Mouse (Mus musculus) MEL (cell line): Measurements from ENCODE around the gene Rad54l2. TPM values are rescaled to one million over a fixed set of nuclear protein-coding genes. Genes with fewer than 3 reads are reported as not detected.

Experiments
- DNase-seq: peaks from one replicate; pipeline ENCODE4 v3.0.0; 2011; ENCODE audit warnings: low read depth, low spot score
- H3K27ac ChIP-seq: 2 replicates; pipeline ENCODE4 v1.5.1; 2012; ENCODE audit warnings: low read depth, mild to moderate bottlenecking, control low read depth, low read length, moderate library complexity; ENCODE audit not compliant: control insufficient read depth
- H3K27me3 ChIP-seq, 2 experiments: fragments of 150-350 bp in 1 of 2; sonication (generic) in 1 of 2; 2 replicates each; pipeline ENCODE4 v1.6.1; 2012; ENCODE audit warnings: low read length in 2 of 2, mild to moderate bottlenecking in 2 of 2, improper control_type of control experiment in 1 of 2, moderate library complexity in 1 of 2; ENCODE audit not compliant: insufficient read depth in 2 of 2, control insufficient read depth in 1 of 2
- H3K36me3 ChIP-seq, 2 experiments: 2 replicates each; pipeline ENCODE4 v1.6.1; 2012 to 2014; ENCODE audit warnings: low read length in 2 of 2, improper control_type of control experiment in 1 of 2, inconsistent platforms in 1 of 2, mild to moderate bottlenecking in 1 of 2; ENCODE audit not compliant: insufficient read depth in 2 of 2, control insufficient read depth in 1 of 2
- H3K4me1 ChIP-seq, 2 experiments: fragments of 150-350 bp in 1 of 2; sonication (generic) in 1 of 2; 2 replicates each; pipeline ENCODE4 v1.6.1; 2012; ENCODE audit warnings: low read length in 2 of 2, improper control_type of control experiment in 1 of 2, mild to moderate bottlenecking in 1 of 2; ENCODE audit not compliant: insufficient read depth in 2 of 2, control insufficient read depth in 1 of 2
- H3K4me3 ChIP-seq, 2 experiments: fragments of 150-350 bp in 1 of 2; sonication (generic) in 1 of 2; 2 replicates each; pipeline ENCODE4 v1.5.1; 2012; ENCODE audit warnings: low read depth in 2 of 2, low read length in 2 of 2, mild to moderate bottlenecking in 2 of 2, moderate library complexity in 2 of 2, control low read depth in 1 of 2, improper control_type of control experiment in 1 of 2; ENCODE audit not compliant: control insufficient read depth in 1 of 2, insufficient read depth in 1 of 2
- H3K79me2 ChIP-seq: 2 replicates; pipeline ENCODE4 v1.6.1; 2012; ENCODE audit warnings: mild to moderate bottlenecking, low read length, moderate library complexity; ENCODE audit not compliant: control insufficient read depth, poor library complexity, insufficient read depth
- H3K9ac ChIP-seq: 2 replicates; pipeline ENCODE4 v1.6.1; 2012; ENCODE audit warnings: low read depth, mild to moderate bottlenecking, control low read depth, low read length, moderate library complexity; ENCODE audit not compliant: control insufficient read depth, poor library complexity, severe bottlenecking
- H3K9me3 ChIP-seq: fragments of 150-350 bp; sonication (generic); replicated peaks from 2 replicates; pipeline ENCODE4 v1.6.1; 2012; ENCODE audit warnings: mild to moderate bottlenecking, low read length, improper control_type of control experiment, moderate library complexity; ENCODE audit not compliant: insufficient read depth
- BHLHE40 ChIP-seq: IDR thresholded peaks from 2 replicates; pipeline ENCODE4 v1.6.1; 2012; ENCODE audit warnings: low read depth, mild to moderate bottlenecking, inconsistent platforms, low read length, improper control_type of control experiment, borderline replicate concordance
- CHD1 ChIP-seq: IDR thresholded peaks from 2 replicates; pipeline ENCODE4 v1.6.1; 2012; ENCODE audit warnings: low read depth, mild to moderate bottlenecking, inconsistent platforms, low read length, improper control_type of control experiment
- CTCF ChIP-seq, 3 experiments: IDR thresholded peaks in 2 of 3; conservative IDR thresholded peaks in 1 of 3; 2 replicates each; pipeline ENCODE4 v1.5.1; 2011 to 2012; ENCODE audit warnings: low read length in 3 of 3, low read depth in 2 of 3, mild to moderate bottlenecking in 2 of 3, improper control_type of control experiment in 1 of 3, inconsistent platforms in 1 of 3, mixed read lengths in 1 of 3, moderate library complexity in 1 of 3; ENCODE audit not compliant: control insufficient read depth in 1 of 3, insufficient read depth in 1 of 3, poor library complexity in 1 of 3, severe bottlenecking in 1 of 3
- E2F4 ChIP-seq: IDR thresholded peaks from 2 replicates; pipeline ENCODE4 v1.6.1; 2011; ENCODE audit warnings: low read depth, low read length, improper control_type of control experiment, borderline replicate concordance
- ELF1 ChIP-seq: IDR thresholded peaks from 2 replicates; pipeline ENCODE4 v1.6.1; 2014; ENCODE audit warnings: low read depth, mild to moderate bottlenecking, inconsistent platforms, low read length, improper control_type of control experiment, moderate library complexity
- ETS1 ChIP-seq: IDR thresholded peaks from 2 replicates; pipeline ENCODE4 v1.6.1; 2012; ENCODE audit warnings: low read depth, mild to moderate bottlenecking, inconsistent platforms, low read length, improper control_type of control experiment, moderate library complexity
- GATA1 ChIP-seq: IDR thresholded peaks from 2 replicates; pipeline ENCODE4 v1.6.1; 2011; ENCODE audit warnings: low read depth, low read length, improper control_type of control experiment
- HCFC1 ChIP-seq: IDR thresholded peaks from 2 replicates; pipeline ENCODE4 v1.6.1; 2012; ENCODE audit warnings: low read depth, mild to moderate bottlenecking, inconsistent platforms, low read length, improper control_type of control experiment, moderate library complexity
- KAT2A ChIP-seq: conservative IDR thresholded peaks from 2 replicates; pipeline ENCODE4 v1.6.1; 2012; ENCODE audit warnings: low read depth, low read length, improper control_type of control experiment, inconsistent platforms
- MAFK ChIP-seq: IDR thresholded peaks from 2 replicates; pipeline ENCODE4 v1.6.1; 2011; ENCODE audit warnings: low read depth, mild to moderate bottlenecking, low read length, improper control_type of control experiment, borderline replicate concordance
- MEF2A ChIP-seq: IDR thresholded peaks from 2 replicates; pipeline ENCODE4 v1.6.1; 2014; ENCODE audit warnings: low read depth, mild to moderate bottlenecking, inconsistent platforms, low read length, improper control_type of control experiment; ENCODE audit not compliant: poor library complexity, insufficient replicate concordance, severe bottlenecking; ENCODE audit errors: extremely low read depth
- MYC ChIP-seq: IDR thresholded peaks from 2 replicates; pipeline ENCODE4 v1.6.1; 2011; ENCODE audit warnings: low read depth, mild to moderate bottlenecking, low read length, improper control_type of control experiment, moderate library complexity
- NELFE ChIP-seq: IDR thresholded peaks from 2 replicates; pipeline ENCODE4 v1.6.1; 2011; ENCODE audit warnings: low read depth, low read length, improper control_type of control experiment
- POLR2A ChIP-seq, 2 experiments: IDR thresholded peaks; 2 replicates each; pipeline ENCODE4 v1.6.1; 2011 to 2012; ENCODE audit warnings: low read length in 2 of 2, mild to moderate bottlenecking in 2 of 2, control low read depth in 1 of 2, improper control_type of control experiment in 1 of 2, low read depth in 1 of 2, moderate library complexity in 1 of 2; ENCODE audit not compliant: control insufficient read depth in 1 of 2, insufficient read depth in 1 of 2, poor library complexity in 1 of 2
- POLR2AphosphoS2 ChIP-seq: IDR thresholded peaks from 2 replicates; pipeline ENCODE4 v1.6.1; 2011; ENCODE audit warnings: low read length, improper control_type of control experiment
- POLR2AphosphoS5 ChIP-seq: IDR thresholded peaks from 2 replicates; pipeline ENCODE4 v1.6.1; 2012; ENCODE audit warnings: low read depth, borderline replicate concordance, mild to moderate bottlenecking, inconsistent platforms, low read length, moderate library complexity, mixed read lengths
- RAD21 ChIP-seq: IDR thresholded peaks from 2 replicates; pipeline ENCODE4 v1.6.1; 2011; ENCODE audit warnings: mild to moderate bottlenecking, low read depth, low read length, improper control_type of control experiment
- RCOR1 ChIP-seq: IDR thresholded peaks from 2 replicates; pipeline ENCODE4 v1.6.1; 2012; ENCODE audit warnings: low read depth, mild to moderate bottlenecking, inconsistent platforms, low read length, improper control_type of control experiment
- SIN3A ChIP-seq: IDR thresholded peaks from 2 replicates; pipeline ENCODE4 v1.6.1; 2012; ENCODE audit warnings: low read length, improper control_type of control experiment, inconsistent platforms
- SMC3 ChIP-seq: IDR thresholded peaks from 2 replicates; pipeline ENCODE4 v1.6.1; 2011; ENCODE audit warnings: low read depth, low read length, improper control_type of control experiment
- TAL1 ChIP-seq: IDR thresholded peaks from 2 replicates; pipeline ENCODE4 v1.6.1; 2012; ENCODE audit warnings: mild to moderate bottlenecking, inconsistent platforms, low read length, moderate library complexity, mixed read lengths
- ZC3H11A ChIP-seq: IDR thresholded peaks from 2 replicates; pipeline ENCODE4 v1.6.1; 2012; ENCODE audit warnings: low read depth, mild to moderate bottlenecking, inconsistent platforms, low read length, improper control_type of control experiment
- ZKSCAN1 ChIP-seq: IDR thresholded peaks from 2 replicates; pipeline ENCODE4 v1.6.1; 2012; ENCODE audit warnings: low read depth, mild to moderate bottlenecking, inconsistent platforms, low read length, improper control_type of control experiment, moderate library complexity
- ZNF384 ChIP-seq: IDR thresholded peaks from 2 replicates; pipeline ENCODE4 v1.6.1; 2012; ENCODE audit warnings: low read depth, mild to moderate bottlenecking, inconsistent platforms, low read length, improper control_type of control experiment
- polyA plus RNA-seq, 2 experiments: library from polyadenylated mRNA; stranded (reverse) in 1 of 2; unstranded in 1 of 2; fragments of >175 nt in 1 of 2; fragments of >200 nt in 1 of 2; gene quantifications; 2 replicates each; pipeline versions ENCODE4 v1.2.1 to v1.2.4; 2012; ENCODE audit warnings: low replicate concordance in 2 of 2, low read depth in 1 of 2; ENCODE audit not compliant: insufficient read length in 2 of 2, insufficient read depth in 1 of 2, missing spikeins in 1 of 2
- total RNA-seq: library from RNA; depleted of rRNA; stranded (reverse); fragments of 300-350 nt; gene quantifications from 2 replicates; pipeline ENCODE4 v1.2.3, GENCODE M21; 2012

Gene Rad54l2
- total and polyA plus RNA-seq, 3 experiments: 11.9 to 27.2 (median 15.5) TPM

DNA sequence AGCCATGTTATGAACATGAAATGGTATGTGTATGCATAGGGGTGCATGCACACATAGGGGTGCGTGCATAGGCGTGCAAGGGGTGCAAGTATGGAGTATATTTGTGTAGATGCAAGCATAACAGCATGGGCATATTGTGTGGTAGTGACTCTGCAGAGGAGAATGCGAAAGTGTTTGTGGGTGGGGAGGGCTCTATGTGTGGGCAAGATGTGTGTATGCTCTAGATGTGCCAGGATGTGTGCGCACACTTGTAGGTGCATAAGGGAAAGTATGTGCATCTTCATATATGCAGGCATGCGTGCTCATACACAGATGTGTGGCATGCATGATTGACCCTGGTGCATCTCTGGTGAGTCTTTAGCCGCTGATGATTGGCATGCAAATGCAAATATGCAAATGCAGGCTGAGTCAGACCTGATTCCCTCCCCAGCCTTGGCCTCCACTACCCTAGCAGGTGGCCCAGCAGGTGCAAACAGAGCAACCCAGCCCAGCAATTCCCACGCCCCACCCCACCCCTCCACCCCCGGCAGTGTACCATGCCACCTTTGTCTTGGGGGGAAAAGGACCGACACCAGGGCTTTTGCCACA lies 143.2 kb downstream of the Rad54l2 start:
- Histone ChIP-seq H3K36me3 (no peaks in the 10 kb centered on the region), H3K4me3 (no peak overlapping the region)
- TF ChIP-seq ZC3H11A (no peak), GATA1 (no peak), SIN3A (no peak), E2F4 (no peak), POLR2AphosphoS2 (no peak), MEF2A (no peak), NELFE (no peak), ZKSCAN1 (no peak)
- TF ChIP-seq, all 39 proteins: peak for 0
- Histone ChIP-seq H3K79me2 (no peaks in the 10 kb centered on the region), H3K4me1 (no peaks in the 10 kb centered on the region), H3K27me3 (no peaks in the 10 kb centered on the region), H3K27ac (no peak overlapping the region), H3K9me3 (no peaks in the 10 kb centered on the region), H3K9ac (no peak overlapping the region)
- no peak for DNase-seq

DNA sequence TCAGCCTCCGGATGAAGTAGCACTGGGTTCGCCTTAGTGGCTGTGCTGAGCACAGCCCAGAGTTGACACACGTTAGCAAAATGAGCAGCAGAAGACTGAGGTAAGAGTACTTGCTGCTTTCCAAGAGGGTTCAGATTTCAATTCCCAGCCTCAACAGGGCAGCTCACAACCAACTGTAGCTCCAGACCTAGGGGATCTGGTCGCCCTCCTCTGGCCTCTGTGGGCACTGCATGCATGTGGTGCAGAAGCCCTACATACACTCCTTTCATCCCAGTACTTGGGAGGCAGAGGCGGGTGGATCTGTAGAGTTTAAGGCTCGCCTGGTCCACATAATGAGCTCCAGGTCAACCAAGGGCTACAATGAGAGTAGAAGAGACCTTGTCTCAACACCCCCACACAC lies 145.2 kb downstream of the Rad54l2 start:
- H3K4me1 ChIP-seq: no peaks in the 10 kb centered on the region
- no peaks in the 10 kb centered on the region for H3K9me3 ChIP-seq
- no peaks in the 10 kb centered on the region for H3K79me2 ChIP-seq
- no peak overlapping the region for H3K9ac ChIP-seq
- H3K27me3 ChIP-seq: peaks cover 5 to 6% of the 10 kb centered on the region in 2 experiments; a peak in 3 of 4 replicates
- no peaks in the 10 kb centered on the region for H3K36me3 ChIP-seq
- no peak overlapping the region for H3K4me3 ChIP-seq
- DNase-seq: peak; percentile 55
- no peak overlapping the region for H3K27ac ChIP-seq
- no peak for TF ChIP-seq MAFK
- TF ChIP-seq POLR2AphosphoS5: no peak
- TF ChIP-seq CHD1: no peak
- no peak for TF ChIP-seq HCFC1
- TF ChIP-seq ETS1: no peak
- peak; percentile 57 for TF ChIP-seq SMC3
- no peak for TF ChIP-seq TAL1
- TF ChIP-seq ELF1: no peak
- no peak for TF ChIP-seq GATA1
- TF ChIP-seq RAD21: peak; percentile 20
- TF ChIP-seq SIN3A: no peak
- no peak for TF ChIP-seq POLR2A (IDR thresholded peaks at IDR 0.05; ENCODE audit: control insufficient read depth in 1 of 2, insufficient read depth in 1 of 2, low read depth in 1 of 2, low read length in 2 of 2, poor library complexity in 1 of 2)
- TF ChIP-seq E2F4: no peak
- no peak for TF ChIP-seq KAT2A
- no peak for TF ChIP-seq ZNF384
- TF ChIP-seq RCOR1: no peak
- TF ChIP-seq MYC: no peak
- no peak for TF ChIP-seq ZC3H11A
- peak in 2 of 3 experiments; percentile 54 to 64; a peak in 5 of 6 replicates for TF ChIP-seq CTCF (IDR thresholded peaks at IDR 0.05 in 2 of 3, conservative IDR thresholded peaks at IDR 0.05 in 1 of 3; ENCODE audit: control insufficient read depth in 1 of 3, insufficient read depth in 1 of 3, low read depth in 2 of 3, low read length in 3 of 3, poor library complexity in 1 of 3, severe bottlenecking in 1 of 3)
- no peak for TF ChIP-seq BHLHE40
